ENCODE assay signal across 10 mouse cellular contexts in the genomic region with DNA sequence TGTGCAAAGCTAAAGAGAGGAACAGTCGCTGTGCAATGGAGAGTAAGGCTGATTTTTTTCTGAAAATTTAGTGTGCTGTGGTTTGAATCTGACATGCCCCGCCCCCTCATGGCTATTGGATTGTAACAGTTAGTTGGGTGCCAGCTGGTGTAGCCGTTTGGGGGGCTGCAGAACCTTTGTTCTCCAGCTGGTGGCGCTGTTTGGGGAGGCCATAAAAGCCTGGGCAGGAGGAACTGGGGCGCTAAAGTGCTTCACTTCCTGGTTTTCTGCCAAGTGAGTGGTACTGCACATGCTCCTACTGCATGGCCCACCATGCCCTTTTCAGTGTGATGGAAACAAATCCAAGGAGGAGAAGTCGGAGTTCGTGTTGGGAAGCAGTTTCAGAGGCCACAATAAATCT. TPM values are rescaled to one million over a fixed set of nuclear protein-coding genes. Genes with fewer than 3 reads are reported as not detected.
DNase-seq lines count a peak whose midpoint lies in the region; ATAC-seq and TF ChIP-seq lines count a peak whose summit lies in the region.
"Had no signal": no experiment of that assay in that cellular context is flagged by ENCODE, and none has a peak within 500 bp of the region (broad histone marks: within the 10 kb centered on the region; RNA-seq: fewer than 3 reads in every experiment).

No protein-coding gene starts in this region.

- H3K9me3 ChIP-seq in lung, embryonic 14.5 days (ENCODE audit: low read depth, low read length) = no peaks in the 10 kb centered on the region
- no peaks in the 10 kb centered on the region for H3K9me3 ChIP-seq in G1E (replicated peaks)
- H3K9me3 ChIP-seq: hindbrain, embryonic 12.5 days; stomach, embryonic 15.5 days had no signal

- no peak overlapping the region for H3K4me2 ChIP-seq in lung, embryonic 14.5 days
- H3K4me2 ChIP-seq: hindbrain, embryonic 12.5 days; stomach, embryonic 15.5 days had no signal

- H3K27me3 ChIP-seq in lung, embryonic 14.5 days (ENCODE audit: insufficient read depth, low read length) = no peaks in the 10 kb centered on the region
- no peaks in the 10 kb centered on the region for H3K27me3 ChIP-seq in G1E (ENCODE audit: insufficient read depth, low read length)
- H3K27me3 ChIP-seq: hindbrain, embryonic 12.5 days; stomach, embryonic 15.5 days had no signal

- peak; percentile 35 for TF ChIP-seq CTCF in gastrocnemius, adult 2 months (IDR thresholded peaks at IDR 0.05)
- peak; percentile 40 for TF ChIP-seq CTCF in lung, embryonic 14.5 days (IDR thresholded peaks at IDR 0.05; ENCODE audit: low read depth)
- 0 out of 2 replicates have a peak, but pooled peaks have one; percentile 15 for TF ChIP-seq CTCF in G1E (IDR thresholded peaks at IDR 0.05; ENCODE audit: low read depth, low read length)

- H3K4me1 ChIP-seq in lung, embryonic 14.5 days (ENCODE audit: insufficient read depth) = no peaks in the 10 kb centered on the region
- peaks cover 17% of the 10 kb centered on the region for H3K4me1 ChIP-seq in G1E (ENCODE audit: insufficient read depth, low read depth, low read length)
- H3K4me1 ChIP-seq: stomach, embryonic 15.5 days had no signal

- 52% methylated on average over 7 of the region's 7 CpGs for WGBS in lung, embryonic 14.5 days

- no peak for ATAC-seq in lung, embryonic 14.5 days (ENCODE audit: insufficient read depth)
- no peak for ATAC-seq in G1E (ENCODE audit: extremely low read depth, insufficient number of reproducible peaks, low FRiP score, poor library complexity, severe bottlenecking)

- H3K27ac ChIP-seq in gastrocnemius, adult 2 months = no peak overlapping the region
- no peak overlapping the region for H3K27ac ChIP-seq in lung, embryonic 14.5 days (ENCODE audit: low read depth)
- H3K27ac ChIP-seq: hindbrain, embryonic 12.5 days; stomach, embryonic 15.5 days had no signal

- no peak overlapping the region for H3K9ac ChIP-seq in lung, embryonic 14.5 days
- H3K9ac ChIP-seq: hindbrain, embryonic 12.5 days; stomach, embryonic 15.5 days had no signal

- no peaks in the 10 kb centered on the region for H3K36me3 ChIP-seq in lung, embryonic 14.5 days (ENCODE audit: insufficient read depth)
- H3K36me3 ChIP-seq in G1E (replicated peaks) = no peaks in the 10 kb centered on the region
- H3K36me3 ChIP-seq: hindbrain, embryonic 12.5 days; stomach, embryonic 15.5 days had no signal

- intact Hi-C loops in gastrocnemius, adult 2 months (cut with DNase I) = loop anchor here (5.0 to 10.0 kb wide), 2 partner anchors 321 to 769 kb away; no protein-coding TSS in a partner anchor

- no peak overlapping the region for H3K4me3 ChIP-seq in gastrocnemius, adult 2 months
- no peak overlapping the region for H3K4me3 ChIP-seq in lung, embryonic 14.5 days (ENCODE audit: low read depth, low read length)
- no peak overlapping the region for H3K4me3 ChIP-seq in G1E (ENCODE audit: low read depth, low read length)
- H3K4me3 ChIP-seq: hindbrain, embryonic 12.5 days; stomach, embryonic 15.5 days had no signal

- no peak for DNase-seq in gastrocnemius, adult 2 months
- DNase-seq in gastrocnemius, adult 18-20 months (ENCODE audit: low spot score) = no peak
- no peak for DNase-seq in lung, embryonic 14.5 days
- no peak for DNase-seq in lung, postnatal 36 days
- no peak for DNase-seq in G1E (ENCODE audit: low spot score)
- DNase-seq in mesoderm, embryonic 11.5 days (ENCODE audit: low read depth, low spot score) = peak; percentile 36
- DNase-seq in frontal cortex, adult 2 months (ENCODE audit: extremely low spot score in 1 of 2, low spot score in 1 of 2) = no peak
- DNase-seq in layer of hippocampus, adult 9-10 months (ENCODE audit: low spot score) = no peak

RNA-seq across cellular contexts. Expression of a gene that starts 4.7 kb away (rescaled TPM):
- 10 to 100 TPM; 29.4 to 35.2 TPM for total RNA-seq in gastrocnemius, adult 2 months (2021)
- 10 to 100 TPM; 29.2 to 30.5 TPM for total RNA-seq in gastrocnemius, adult 18-20 months (2021)
- 144 and 155 TPM in 2 replicates for polyA plus RNA-seq in lung, embryonic 14.5 days (2014; fragmentation: Nextera tagmentation; extraction: Ambion mirVana)
- total RNA-seq in G1E (2014; fragmentation: Nextera tagmentation) = 55.5 and 62.5 TPM in 2 replicates
- 54.5 and 58.6 TPM in 2 replicates for total RNA-seq in G1E (2017)
- polyA plus RNA-seq in G1E (2012) = 3.0 and 3.3 TPM in 2 replicates
- polyA plus RNA-seq in frontal cortex, adult 2 months (2012; rRNA removed) = 41.8 and 46.5 TPM in 2 replicates
